Mouse (Mus musculus) megakaryocyte progenitor cell, adult 5-6 weeks (primary cell): ENCODE measurements around the gene Tbx1. TPM values are rescaled to one million over a fixed set of nuclear protein-coding genes. Genes with fewer than 3 reads are reported as not detected.

Experiments used
- ATAC-seq: replicated peaks from 2 replicates; pipeline ENCODE4 v1.8.0; 2016; ENCODE audit warnings: mild to moderate bottlenecking, moderate TSS enrichment, inconsistent platforms; ENCODE audit not compliant: poor library complexity
- total RNA-seq, 2 experiments: library from RNA; stranded (forward) in 1 of 2; stranded (reverse) in 1 of 2; fragments of 157-497, 149-512 nt in 1 of 2; fragments of 200-1000 nt in 1 of 2; gene quantifications; 2 replicates each; pipeline versions ENCODE4 v1.2.3 to v1.2.4; 2015 to 2017

Tbx1 gene
- total RNA-seq (2015) (not detected in 2 replicates), total RNA-seq (2017) (not detected in 2 replicates)

GRCm38 (mm10) chr16:18589804-18590790 is at the start of gene Tbx1:
Tbx1 (minus strand) TSS chr16:18590671.
- peak; percentile 45 for ATAC-seq

- ATAC-seq: no peak
Measured at GRCm38 (mm10) chr16:18639382-18639929, 49.0 kb upstream of the Tbx1 start.

GRCm38 (mm10) chr16:18638396-18638795 is 47.9 kb upstream of the Tbx1 start:
- ATAC-seq: 0 out of 2 replicates have a peak, but pooled peaks have one; percentile 34

- ATAC-seq: no peak
Measured at GRCm38 (mm10) chr16:18636804-18637203, 46.3 kb upstream of the Tbx1 start.

GRCm38 (mm10) chr16:18636401-18636800 is 45.9 kb upstream of the Tbx1 start:
- ATAC-seq: no peak

- ATAC-seq: no peak
Measured at GRCm38 (mm10) chr16:18633333-18633732, 42.9 kb upstream of the Tbx1 start.

GRCm38 (mm10) chr16:18632816-18633215 is 42.3 kb upstream of the Tbx1 start:
- ATAC-seq: no peak

- peak; percentile 55 for ATAC-seq
Measured at GRCm38 (mm10) chr16:18632059-18632458, 41.6 kb upstream of the Tbx1 start.

GRCm38 (mm10) chr16:18631141-18631540 is 40.7 kb upstream of the Tbx1 start:
- ATAC-seq: no peak

- no peak for ATAC-seq
Measured at GRCm38 (mm10) chr16:18630291-18630690, 39.8 kb upstream of the Tbx1 start.

GRCm38 (mm10) chr16:18629390-18630231 is 39.1 kb upstream of the Tbx1 start, which contains the start of gene Sept5:
Sept5 (minus strand) TSS chr16:18629954.
- ATAC-seq: no peak

GRCm38 (mm10) chr16:18628948-18629340 is 38.5 kb upstream of the Tbx1 start:
- ATAC-seq: no peak

- no peak for ATAC-seq
Measured at GRCm38 (mm10) chr16:18628206-18628947, 37.9 kb upstream of the Tbx1 start.

- no peak for ATAC-seq
Measured at GRCm38 (mm10) chr16:18627163-18627562, 36.7 kb upstream of the Tbx1 start.

- ATAC-seq: peak; percentile 77
Measured at GRCm38 (mm10) chr16:18626376-18626878, 36.0 kb upstream of the Tbx1 start, which contains the start of gene Gm49601. Gm49601 (minus strand) TSS chr16:18626427.

GRCm38 (mm10) chr16:18625791-18626311 is 35.4 kb upstream of the Tbx1 start:
- no peak for ATAC-seq

GRCm38 (mm10) chr16:18625097-18625496 is 34.6 kb upstream of the Tbx1 start:
- ATAC-seq: no peak

GRCm38 (mm10) chr16:18624641-18625040 is 34.2 kb upstream of the Tbx1 start:
- ATAC-seq: no peak

GRCm38 (mm10) chr16:18623751-18624540 is 33.5 kb upstream of the Tbx1 start:
- no peak for ATAC-seq
